Comparison of ENCODE assay signal across 17 mouse cellular contexts in genomic region chr12:104679819-104680132, GRCm38 (mm10).
"Had no signal": no experiment of that assay in that cellular context is flagged by ENCODE, and none has a peak within 500 bp of the region (broad histone marks: within the 10 kb centered on the region; RNA-seq: fewer than 3 reads in every experiment).

No protein-coding gene starts in this region.

- H3K9me3 ChIP-seq: kidney, embryonic 15.5 days; midbrain, embryonic 15.5 days had no signal

- H3K27ac ChIP-seq: kidney, embryonic 15.5 days; left cerebral cortex, adult 2 months; liver, embryonic 13.5 days; midbrain, embryonic 15.5 days; stomach, postnatal 0 days had no signal

- H3K4me3 ChIP-seq: kidney, embryonic 15.5 days; left cerebral cortex, adult 2 months; liver, embryonic 13.5 days; midbrain, embryonic 15.5 days; myocyte had no signal

- DNase-seq: kidney, adult 11 months; kidney, adult 8-10 months; kidney, postnatal 10 days; kidney, postnatal 36 days; layer of hippocampus, postnatal 36 days; liver, embryonic 13.5 days; lung, adult 2 months; lung, postnatal 14 days; lung, postnatal 4 days; right cerebral cortex, postnatal 4 days; thymus, postnatal 25 days had no signal

- H3K4me1 ChIP-seq: liver, embryonic 13.5 days had no signal

- H3K27me3 ChIP-seq: liver, embryonic 13.5 days; midbrain, embryonic 15.5 days had no signal

- H3K9ac ChIP-seq: kidney, embryonic 15.5 days; liver, embryonic 13.5 days had no signal

- H3K4me2 ChIP-seq: kidney, embryonic 15.5 days; liver, embryonic 13.5 days; midbrain, embryonic 11.5 days had no signal

- H3K36me3 ChIP-seq: kidney, embryonic 15.5 days; liver, embryonic 13.5 days; midbrain, embryonic 15.5 days had no signal
